Mouse (Mus musculus) CH12.LX (cell line): ENCODE measurements at regions not wholly inside any gene's neighbourhood (a gene's known extent, or its start where the extent isn't known, plus 50 kb on each side); places are given as distances from the start of the nearest gene placed in this dataset.

Experiments
- DNase-seq: peaks from one replicate; pipeline ENCODE4 v3.0.0-alpha.2; 2013; ENCODE audit errors: extremely low read depth
- H3K27ac ChIP-seq: 2 replicates; pipeline ENCODE4 v1.5.1; 2012; ENCODE audit warnings: low read depth, mild to moderate bottlenecking, control low read depth, moderate library complexity; ENCODE audit not compliant: insufficient read depth
- H3K27me3 ChIP-seq: replicated peaks from 2 replicates; pipeline ENCODE3; 2012; ENCODE audit warnings: inconsistent platforms
- H3K36me3 ChIP-seq, 2 experiments: replicated peaks in 1 of 2; 2 replicates each; pipeline versions ENCODE3 to v1.6.1; 2012; ENCODE audit warnings: inconsistent platforms in 1 of 2, low read length in 1 of 2, mild to moderate bottlenecking in 1 of 2, mixed read lengths in 1 of 2, moderate library complexity in 1 of 2; ENCODE audit not compliant: control insufficient read depth in 1 of 2, insufficient read depth in 1 of 2
- H3K4me1 ChIP-seq, 2 experiments: 2 replicates each; pipeline ENCODE4 v1.6.1; 2012; ENCODE audit warnings: inconsistent platforms in 1 of 2, moderate library complexity in 1 of 2; ENCODE audit not compliant: insufficient read depth in 2 of 2, control insufficient read depth in 1 of 2
- H3K4me2 ChIP-seq: 2 replicates; pipeline ENCODE4 v1.6.1; 2012; ENCODE audit warnings: low read depth, mild to moderate bottlenecking, control low read depth; ENCODE audit not compliant: poor library complexity, insufficient read depth, severe bottlenecking
- H3K4me3 ChIP-seq, 3 experiments: fragments of 150-350 bp in 1 of 3; sonication (generic) in 1 of 3; replicated peaks in 1 of 3; 2 replicates each; pipeline versions ENCODE3 to v1.5.1; 2011 to 2012; ENCODE audit warnings: low read depth in 2 of 3, low read length in 2 of 3, mild to moderate bottlenecking in 2 of 3, moderate library complexity in 2 of 3, control low read depth in 1 of 3, improper control_type of control experiment in 1 of 3, inconsistent platforms in 1 of 3, mixed read lengths in 1 of 3; ENCODE audit not compliant: poor library complexity in 1 of 3
- H3K79me2 ChIP-seq: replicated peaks from 2 replicates; pipeline ENCODE4 v1.6.1; 2012; ENCODE audit warnings: mild to moderate bottlenecking, moderate library complexity; ENCODE audit not compliant: control insufficient read depth, poor library complexity, insufficient read depth, severe bottlenecking; ENCODE audit errors: extremely low read depth
- H3K9ac ChIP-seq: 2 replicates; pipeline ENCODE4 v1.6.1; 2012; ENCODE audit warnings: low read depth, mild to moderate bottlenecking, control low read depth, moderate library complexity; ENCODE audit not compliant: insufficient read depth
- H3K9me3 ChIP-seq: replicated peaks from 2 replicates; pipeline ENCODE3; 2012; ENCODE audit warnings: low read length, inconsistent platforms, mixed read lengths
- BHLHE40 ChIP-seq: IDR thresholded peaks from 2 replicates; pipeline ENCODE4 v1.6.1; 2011; ENCODE audit warnings: mild to moderate bottlenecking, low read depth, low read length, improper control_type of control experiment
- ELF1 ChIP-seq: IDR thresholded peaks from 2 replicates; pipeline ENCODE4 v1.6.1; 2014; ENCODE audit warnings: low read depth, mild to moderate bottlenecking, inconsistent platforms, low read length, improper control_type of control experiment
- GABPA ChIP-seq: IDR thresholded peaks from 2 replicates; pipeline ENCODE4 v1.6.1; 2012; ENCODE audit warnings: low read depth, low read length, improper control_type of control experiment, inconsistent platforms; ENCODE audit not compliant: insufficient replicate concordance
- HCFC1 ChIP-seq: IDR thresholded peaks from 2 replicates; pipeline ENCODE4 v1.6.1; 2012; ENCODE audit warnings: low read depth, mild to moderate bottlenecking, inconsistent platforms, low read length, improper control_type of control experiment
- JUN ChIP-seq: IDR thresholded peaks from 2 replicates; pipeline ENCODE4 v1.6.1; 2011; ENCODE audit warnings: low read depth, mild to moderate bottlenecking, low read length, improper control_type of control experiment, moderate library complexity; ENCODE audit not compliant: insufficient read depth
- JUND ChIP-seq: conservative IDR thresholded peaks from 2 replicates; pipeline ENCODE4 v1.6.1; 2011; ENCODE audit warnings: low read depth, low read length, improper control_type of control experiment
- KAT2A ChIP-seq: IDR thresholded peaks from 2 replicates; pipeline ENCODE4 v1.6.1; 2012; ENCODE audit warnings: low read length, improper control_type of control experiment, inconsistent platforms; ENCODE audit not compliant: insufficient replicate concordance
- MAX ChIP-seq: IDR thresholded peaks from 2 replicates; pipeline ENCODE4 v1.6.1; 2011; ENCODE audit warnings: low read length, improper control_type of control experiment
- MEF2A ChIP-seq: IDR thresholded peaks from 2 replicates; pipeline ENCODE4 v1.6.1; 2014; ENCODE audit warnings: low read depth, mild to moderate bottlenecking, inconsistent platforms, low read length, improper control_type of control experiment, borderline replicate concordance
- MXI1 ChIP-seq: IDR thresholded peaks from 2 replicates; pipeline ENCODE4 v1.6.1; 2011; ENCODE audit warnings: mild to moderate bottlenecking, low read depth, low read length, improper control_type of control experiment
- NELFE ChIP-seq: IDR thresholded peaks from 2 replicates; pipeline ENCODE4 v1.6.1; 2011; ENCODE audit warnings: low read depth, low read length, improper control_type of control experiment
- NRF1 ChIP-seq: IDR thresholded peaks from 2 replicates; pipeline ENCODE4 v1.6.1; 2014; ENCODE audit warnings: low read depth, mild to moderate bottlenecking, inconsistent platforms, low read length, improper control_type of control experiment, moderate library complexity
- POLR2A ChIP-seq: IDR thresholded peaks from 2 replicates; pipeline ENCODE4 v1.6.1; 2011; ENCODE audit warnings: low read depth, mild to moderate bottlenecking, improper control_type of control experiment, low read length
- POLR2AphosphoS2 ChIP-seq: IDR thresholded peaks from 2 replicates; pipeline ENCODE4 v1.6.1; 2011; ENCODE audit warnings: low read depth, low read length, improper control_type of control experiment
- RAD21 ChIP-seq: IDR thresholded peaks from 2 replicates; pipeline ENCODE4 v1.6.1; 2011; ENCODE audit warnings: low read depth, mild to moderate bottlenecking, low read length, improper control_type of control experiment, moderate library complexity
- TBP ChIP-seq: conservative IDR thresholded peaks from 2 replicates; pipeline ENCODE4 v1.6.1; 2011; ENCODE audit warnings: low read depth, low read length, improper control_type of control experiment
- UBTF ChIP-seq: IDR thresholded peaks from 2 replicates; pipeline ENCODE4 v1.6.1; 2012; ENCODE audit warnings: low read depth, mild to moderate bottlenecking, inconsistent platforms, low read length, improper control_type of control experiment, moderate library complexity
- USF2 ChIP-seq: conservative IDR thresholded peaks from 2 replicates; pipeline ENCODE4 v1.6.1; 2011; ENCODE audit warnings: low read depth, low read length, improper control_type of control experiment
- ZNF384 ChIP-seq: IDR thresholded peaks from 2 replicates; pipeline ENCODE4 v1.6.1; 2012; ENCODE audit warnings: low read depth, low read length, improper control_type of control experiment, inconsistent platforms
- dilution Hi-C: fragments of 300-500 bp; cut with MboI; formaldehyde crosslinking; loops from 2 replicates; pipeline ENCODE4 v1.14.3; 2020; ENCODE audit warnings: low sequenced_read_pairs; ENCODE audit not compliant: extremely low pct_unique_long_range_greater_than_20kb, extremely low pct_ligation_motif_present
- in situ Hi-C: fragments of 300-500 bp; cut with MboI; formaldehyde crosslinking; loops from 3 replicates; pipeline ENCODE4 v1.14.3; 2019; ENCODE audit warnings: low sequenced_read_pairs, low pct_ligation_motif_present, low pct_unique_long_range_greater_than_20kb, mixed read lengths

- Histone ChIP-seq H3K27ac (no peak overlapping the region), H3K4me2 (no peak overlapping the region), H3K4me1 (no peaks in the 10 kb centered on the region), H3K79me2 (no peaks in the 10 kb centered on the region), H3K36me3 (no peaks in the 10 kb centered on the region), H3K9me3 (peaks cover 52% of the 10 kb centered on the region), H3K27me3 (no peaks in the 10 kb centered on the region), H3K4me3 (no peak overlapping the region), H3K9ac (no peak overlapping the region)
- no peak for DNase-seq
- TF ChIP-seq JUN (no peak), UBTF (no peak), JUND (no peak), MXI1 (no peak)
- in situ Hi-C loops (no loop called here), dilution Hi-C loops (no loop called here)
Measured at GRCm38 (mm10) chr15:40387746-40388145, 253.6 kb downstream of the 9330182O14Rik start.

- H3K9me3 ChIP-seq = peaks cover 52% of the 10 kb centered on the region
- in situ Hi-C loops (no loop called here), dilution Hi-C loops (no loop called here)
- DNase-seq = no peak
- TF ChIP-seq HCFC1 (no peak), ZNF384 (no peak), POLR2AphosphoS2 (no peak), NELFE (no peak), POLR2A (no peak), NRF1 (no peak), USF2 (no peak), BHLHE40 (no peak), TBP (no peak), MAX (no peak), GABPA (no peak), ELF1 (no peak), RAD21 (no peak), KAT2A (no peak), MEF2A (no peak), JUND (no peak)
- H3K27me3 ChIP-seq = no peaks in the 10 kb centered on the region
- H3K27ac ChIP-seq = no peak overlapping the region
- H3K4me2 ChIP-seq = no peak overlapping the region
- H3K79me2 ChIP-seq = no peaks in the 10 kb centered on the region
- no peaks in the 10 kb centered on the region for H3K36me3 ChIP-seq
- H3K4me3 ChIP-seq = no peak overlapping the region
- no peaks in the 10 kb centered on the region for H3K4me1 ChIP-seq
- no peak overlapping the region for H3K9ac ChIP-seq
Measured at GRCm38 (mm10) chr15:40388806-40389205, 254.6 kb downstream of the 9330182O14Rik start.
